Mouse (Mus musculus): ENCODE measurements at regions not wholly inside any gene's neighbourhood (a gene's known extent, or its start where the extent isn't known, plus 50 kb on each side); places are given as distances from the start of the nearest gene placed in this dataset.

DNA sequence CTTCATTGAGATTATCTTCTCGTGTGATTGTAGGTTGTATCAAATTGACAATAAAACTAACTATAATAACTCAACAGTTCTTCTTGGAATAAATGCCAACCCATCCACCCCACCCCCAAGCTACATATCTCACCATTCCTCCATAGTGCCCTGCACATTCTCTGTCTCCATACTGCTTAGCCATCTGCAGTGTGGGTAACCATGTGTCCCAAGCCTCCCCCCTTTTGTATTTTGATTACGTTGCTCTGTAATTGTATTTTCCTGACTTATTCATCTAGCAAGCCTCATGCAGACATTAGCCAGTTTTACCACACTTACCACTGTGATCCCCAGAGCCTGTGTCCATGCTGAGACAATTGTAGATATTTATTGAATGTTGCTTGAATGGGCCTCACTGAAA, 129.7 kb upstream of the Smarca2 start:
- H3K27ac ChIP-seq (ENCODE audit: control insufficient read depth, insufficient read depth, low read depth, low read length, poor library complexity): no peak overlapping the region
- no peaks in the 10 kb centered on the region for H3K4me1 ChIP-seq (ENCODE audit: control insufficient read depth, insufficient read depth, low read length)
- no peak overlapping the region for H3K4me3 ChIP-seq (replicated peaks; ENCODE audit: control insufficient read depth, low read depth, low read length)
- no peak for TF ChIP-seq CTCF (IDR thresholded peaks at IDR 0.05; ENCODE audit: control insufficient read depth, insufficient read depth, low read length)
- no peak for TF ChIP-seq POLR2A (IDR thresholded peaks at IDR 0.05; ENCODE audit: borderline replicate concordance, control insufficient read depth, low read depth, low read length)
- WGBS: 82% methylated on average over 2 of the region's 2 CpGs

DNA sequence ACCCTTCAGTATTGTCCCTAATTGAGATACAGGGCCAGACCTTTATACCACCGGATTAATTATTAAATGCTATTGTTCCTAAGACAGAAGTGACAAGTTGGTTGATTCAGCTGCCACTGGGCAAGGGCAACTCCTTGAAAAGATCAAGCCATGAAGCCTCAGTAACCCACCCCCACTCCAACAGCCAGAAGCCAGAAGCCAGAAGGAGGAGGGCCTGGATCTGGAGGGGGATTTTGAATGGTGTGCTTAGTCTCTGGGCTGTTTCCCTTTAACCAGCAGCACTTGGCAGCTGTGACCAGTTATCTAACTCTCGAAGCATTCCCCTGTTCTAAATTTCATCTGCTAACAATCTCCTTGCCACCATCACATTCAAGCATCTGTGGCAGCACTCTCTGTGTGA, 129.1 kb upstream of the Smarca2 start:
- H3K4me1 ChIP-seq (ENCODE audit: control insufficient read depth, insufficient read depth, low read length): no peaks in the 10 kb centered on the region
- H3K4me3 ChIP-seq (replicated peaks; ENCODE audit: control insufficient read depth, low read depth, low read length): no peak overlapping the region
- H3K27ac ChIP-seq (ENCODE audit: control insufficient read depth, insufficient read depth, low read depth, low read length, poor library complexity): no peak overlapping the region
- 78% methylated on average over 2 of the region's 2 CpGs for WGBS
- TF ChIP-seq CTCF (IDR thresholded peaks at IDR 0.05; ENCODE audit: control insufficient read depth, insufficient read depth, low read length) (no peak), POLR2A (IDR thresholded peaks at IDR 0.05; ENCODE audit: borderline replicate concordance, control insufficient read depth, low read depth, low read length) (no peak)

DNA sequence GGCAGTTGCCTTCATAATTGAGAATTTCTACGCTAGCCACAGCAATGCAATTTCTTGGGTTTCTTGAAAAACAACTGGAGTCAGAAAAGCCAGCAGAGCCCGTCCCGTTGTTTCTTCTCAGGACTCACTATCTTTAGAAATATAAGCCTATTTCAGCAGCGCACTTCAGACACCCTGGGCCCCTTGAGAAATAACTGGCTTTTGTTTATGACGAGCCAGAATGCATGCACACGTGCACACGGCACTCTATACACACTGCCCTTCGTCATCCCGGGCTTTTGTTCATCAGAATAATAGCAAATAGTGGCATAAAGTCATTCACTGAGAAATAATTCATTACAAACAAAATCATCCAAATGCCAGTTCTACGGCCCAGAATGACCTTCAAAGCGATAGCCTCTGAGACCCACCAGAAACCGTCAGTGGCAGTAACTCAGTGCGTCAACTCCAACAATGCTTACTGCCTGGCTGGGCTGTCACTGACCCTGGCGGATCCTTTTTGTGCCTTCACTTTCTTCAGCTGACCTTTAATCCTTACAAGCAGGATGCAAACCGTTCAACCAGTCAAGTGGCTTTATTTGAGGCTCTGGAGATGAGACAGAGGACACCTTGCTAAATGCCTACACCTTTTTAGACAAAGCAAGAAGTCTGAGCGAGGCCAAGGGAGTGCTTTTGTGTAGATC, 126.7 kb upstream of the Smarca2 start:
- no peak for TF ChIP-seq POLR2A (IDR thresholded peaks at IDR 0.05; ENCODE audit: borderline replicate concordance, control insufficient read depth, low read depth, low read length)
- TF ChIP-seq CTCF (IDR thresholded peaks at IDR 0.05; ENCODE audit: control insufficient read depth, insufficient read depth, low read length): no peak
- WGBS: 76% methylated on average over 16 of the region's 16 CpGs

DNA sequence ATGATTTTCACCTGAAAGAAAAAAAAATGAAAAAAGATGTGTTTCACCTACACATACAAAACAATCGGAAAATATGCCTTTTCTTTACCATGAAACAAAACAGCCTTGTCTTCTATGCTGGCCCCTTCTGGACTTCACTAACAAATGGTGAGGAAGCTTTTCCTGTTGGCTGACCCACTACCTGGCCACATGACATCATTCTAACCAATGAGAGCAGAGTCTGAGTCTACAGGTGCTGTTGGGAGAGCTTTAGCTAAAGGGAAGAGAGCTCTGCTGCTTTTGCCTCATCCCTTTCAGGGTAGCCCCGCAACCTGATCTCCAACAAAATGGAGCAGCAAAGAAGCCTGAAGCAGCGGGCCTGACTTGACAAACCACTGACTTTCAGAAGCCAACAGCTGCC, 120.5 kb upstream of the Smarca2 start:
- TF ChIP-seq CTCF (IDR thresholded peaks at IDR 0.05; ENCODE audit: control insufficient read depth, insufficient read depth, low read length) (no peak), POLR2A (IDR thresholded peaks at IDR 0.05; ENCODE audit: borderline replicate concordance, control insufficient read depth, low read depth, low read length) (no peak)
- no peaks in the 10 kb centered on the region for H3K4me1 ChIP-seq (ENCODE audit: control insufficient read depth, insufficient read depth, low read length)
- 76% methylated on average over 3 of the region's 3 CpGs for WGBS
- H3K27ac ChIP-seq (ENCODE audit: control insufficient read depth, insufficient read depth, low read depth, low read length, poor library complexity): no peak overlapping the region
- H3K4me3 ChIP-seq (replicated peaks; ENCODE audit: control insufficient read depth, low read depth, low read length): no peak overlapping the region

More for the DNA sequence above, 126.7 kb upstream of the Smarca2 start:
- no peak overlapping the region for H3K4me3 ChIP-seq (replicated peaks; ENCODE audit: control insufficient read depth, low read depth, low read length)
- H3K4me1 ChIP-seq (ENCODE audit: control insufficient read depth, insufficient read depth, low read length): no peaks in the 10 kb centered on the region
- no peak overlapping the region for H3K27ac ChIP-seq (ENCODE audit: control insufficient read depth, insufficient read depth, low read depth, low read length, poor library complexity)

DNA sequence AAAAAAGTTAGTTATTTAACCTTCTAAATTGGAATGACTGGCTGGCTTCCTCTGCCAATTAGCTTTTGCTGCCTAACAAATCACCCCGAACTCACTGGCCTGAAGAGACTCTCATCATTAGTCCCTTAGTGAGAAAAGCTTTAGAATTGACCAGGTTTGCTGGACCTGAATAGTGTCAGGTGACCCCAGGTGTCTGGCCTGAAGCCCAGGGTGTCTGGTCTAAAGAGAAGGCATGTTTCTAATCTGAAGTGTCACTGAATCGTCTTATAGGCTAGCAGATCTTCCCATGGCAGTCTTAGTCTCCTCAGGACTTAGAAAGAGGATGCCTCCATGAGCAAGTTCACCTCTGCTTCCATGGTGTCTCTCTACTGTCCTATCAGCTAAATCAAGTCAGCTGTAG, 112.0 kb upstream of the Smarca2 start:
- TF ChIP-seq CTCF (IDR thresholded peaks at IDR 0.05; ENCODE audit: control insufficient read depth, insufficient read depth, low read length) (no peak), POLR2A (IDR thresholded peaks at IDR 0.05; ENCODE audit: borderline replicate concordance, control insufficient read depth, low read depth, low read length) (no peak)
- Histone ChIP-seq H3K4me3 (replicated peaks; ENCODE audit: control insufficient read depth, low read depth, low read length) (no peak overlapping the region), H3K4me1 (ENCODE audit: control insufficient read depth, insufficient read depth, low read length) (no peaks in the 10 kb centered on the region), H3K27ac (ENCODE audit: control insufficient read depth, insufficient read depth, low read depth, low read length, poor library complexity) (no peak overlapping the region)
- WGBS: 58% methylated on average over 2 of the region's 2 CpGs

DNA sequence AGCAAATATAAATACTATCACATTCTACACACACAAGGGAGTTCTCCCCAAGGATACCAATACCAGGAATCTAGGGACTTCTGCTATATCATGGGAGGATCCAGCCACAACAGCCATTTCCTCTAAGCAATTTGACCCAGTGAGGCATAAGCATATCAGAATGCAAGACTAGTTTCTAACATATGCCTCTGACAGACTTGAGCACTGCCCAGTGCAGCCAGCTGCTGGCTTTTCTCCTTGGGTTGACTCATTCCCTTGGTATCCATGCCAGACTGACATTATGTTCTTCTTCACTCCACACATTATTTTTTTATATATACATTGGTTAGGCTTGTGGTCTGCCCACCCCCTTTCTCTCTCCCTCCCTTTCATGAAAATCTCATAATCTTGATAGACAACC, 103.8 kb upstream of the Smarca2 start:
- TF ChIP-seq POLR2A (IDR thresholded peaks at IDR 0.05; ENCODE audit: borderline replicate concordance, control insufficient read depth, low read depth, low read length): no peak
- TF ChIP-seq CTCF (IDR thresholded peaks at IDR 0.05; ENCODE audit: control insufficient read depth, insufficient read depth, low read length): no peak
- no peak overlapping the region for H3K27ac ChIP-seq (ENCODE audit: control insufficient read depth, insufficient read depth, low read depth, low read length, poor library complexity)

DNA sequence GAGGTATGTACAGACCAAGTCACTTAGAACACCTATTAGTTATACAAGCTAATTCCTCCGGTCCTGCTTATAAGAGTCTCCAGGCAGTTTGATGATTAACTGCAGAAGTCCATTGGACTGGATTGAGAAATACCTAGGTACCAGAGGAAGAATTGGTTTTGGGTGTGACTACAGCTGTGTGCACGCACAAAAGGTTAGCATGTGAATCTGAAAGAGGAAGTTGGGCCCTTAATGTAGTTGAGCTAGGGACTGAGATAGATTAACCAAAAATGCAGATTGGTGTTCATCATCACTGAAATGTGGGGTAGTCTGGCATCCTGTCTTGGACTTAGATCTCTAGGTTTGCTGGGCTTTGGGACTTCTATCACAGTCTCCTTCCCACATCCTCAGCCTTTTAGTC, 100.8 kb upstream of the Smarca2 start:
- Histone ChIP-seq H3K4me1 (ENCODE audit: control insufficient read depth, insufficient read depth, low read length) (no peaks in the 10 kb centered on the region), H3K27ac (ENCODE audit: control insufficient read depth, insufficient read depth, low read depth, low read length, poor library complexity) (no peak overlapping the region), H3K4me3 (replicated peaks; ENCODE audit: control insufficient read depth, low read depth, low read length) (no peak overlapping the region)
- 33% methylated on average over 2 of the region's 2 CpGs for WGBS
- no peak for TF ChIP-seq CTCF (IDR thresholded peaks at IDR 0.05; ENCODE audit: control insufficient read depth, insufficient read depth, low read length)
- TF ChIP-seq POLR2A (IDR thresholded peaks at IDR 0.05; ENCODE audit: borderline replicate concordance, control insufficient read depth, low read depth, low read length): no peak

More for the DNA sequence above, 103.8 kb upstream of the Smarca2 start:
- Histone ChIP-seq H3K4me1 (ENCODE audit: control insufficient read depth, insufficient read depth, low read length) (no peaks in the 10 kb centered on the region), H3K4me3 (replicated peaks; ENCODE audit: control insufficient read depth, low read depth, low read length) (no peak overlapping the region)

DNA sequence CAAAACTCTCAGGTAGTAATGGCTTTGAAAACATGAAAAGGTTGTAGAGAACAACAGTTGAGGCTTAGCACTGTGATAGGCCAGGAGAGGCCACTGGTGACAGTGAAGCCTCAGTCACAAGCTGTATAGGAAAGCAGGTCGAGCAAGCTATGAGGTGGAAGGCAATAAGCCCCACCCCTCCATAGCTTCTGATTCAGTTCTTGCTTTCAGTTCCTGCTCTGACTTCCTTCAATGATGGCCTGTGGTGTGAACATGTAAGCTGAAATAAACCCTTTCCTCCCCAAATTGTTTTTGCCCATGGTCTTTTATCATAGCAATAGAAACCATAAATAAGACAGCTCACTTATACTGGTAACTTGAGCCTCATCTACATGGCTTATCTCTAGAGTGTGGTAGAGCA, 98.0 kb upstream of the Smarca2 start:
- Histone ChIP-seq H3K4me1 (ENCODE audit: control insufficient read depth, insufficient read depth, low read length) (no peaks in the 10 kb centered on the region), H3K4me3 (replicated peaks; ENCODE audit: control insufficient read depth, low read depth, low read length) (no peak overlapping the region), H3K27ac (ENCODE audit: control insufficient read depth, insufficient read depth, low read depth, low read length, poor library complexity) (no peak overlapping the region)
- WGBS: 31% methylated on average over 1 of the region's 1 CpGs
- TF ChIP-seq POLR2A (IDR thresholded peaks at IDR 0.05; ENCODE audit: borderline replicate concordance, control insufficient read depth, low read depth, low read length) (no peak), CTCF (IDR thresholded peaks at IDR 0.05; ENCODE audit: control insufficient read depth, insufficient read depth, low read length) (no peak)

DNA sequence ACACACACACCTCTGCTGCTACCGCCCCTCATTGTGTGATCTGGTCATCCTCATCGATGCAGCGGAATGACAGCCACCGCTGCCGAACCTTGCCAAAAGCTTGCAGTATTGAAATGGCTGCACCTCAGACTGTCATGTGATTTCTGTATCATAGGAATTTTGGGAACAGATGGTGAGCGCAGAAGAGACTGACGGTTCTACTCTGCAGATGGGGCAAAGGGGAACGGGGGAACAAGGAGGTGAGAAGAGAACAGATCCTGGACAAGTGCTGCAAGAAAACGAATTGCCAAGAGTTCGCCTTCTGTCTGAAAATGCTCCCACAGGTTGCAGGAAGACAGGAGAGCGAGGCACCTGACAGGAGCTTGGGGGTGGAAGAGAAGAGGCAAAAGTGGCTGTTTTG, 96.9 kb upstream of the Smarca2 start:
- H3K4me1 ChIP-seq (ENCODE audit: control insufficient read depth, insufficient read depth, low read length): no peaks in the 10 kb centered on the region
- WGBS: 84% methylated on average over 11 of the region's 11 CpGs
- H3K27ac ChIP-seq (ENCODE audit: control insufficient read depth, insufficient read depth, low read depth, low read length, poor library complexity): no peak overlapping the region
- no peak overlapping the region for H3K4me3 ChIP-seq (replicated peaks; ENCODE audit: control insufficient read depth, low read depth, low read length)
- no peak for TF ChIP-seq CTCF (IDR thresholded peaks at IDR 0.05; ENCODE audit: control insufficient read depth, insufficient read depth, low read length)
- TF ChIP-seq POLR2A (IDR thresholded peaks at IDR 0.05; ENCODE audit: borderline replicate concordance, control insufficient read depth, low read depth, low read length): no peak

Measured in bone marrow, adult 2 months (tissue).